Mouse (Mus musculus): ENCODE data around the gene Pbx1. TPM values are rescaled to one million over a fixed set of nuclear protein-coding genes. Genes with fewer than 3 reads are reported as not detected.

Gene Pbx1
- polyA plus RNA-seq, 1 experiment = 11.0 TPM

DNA sequence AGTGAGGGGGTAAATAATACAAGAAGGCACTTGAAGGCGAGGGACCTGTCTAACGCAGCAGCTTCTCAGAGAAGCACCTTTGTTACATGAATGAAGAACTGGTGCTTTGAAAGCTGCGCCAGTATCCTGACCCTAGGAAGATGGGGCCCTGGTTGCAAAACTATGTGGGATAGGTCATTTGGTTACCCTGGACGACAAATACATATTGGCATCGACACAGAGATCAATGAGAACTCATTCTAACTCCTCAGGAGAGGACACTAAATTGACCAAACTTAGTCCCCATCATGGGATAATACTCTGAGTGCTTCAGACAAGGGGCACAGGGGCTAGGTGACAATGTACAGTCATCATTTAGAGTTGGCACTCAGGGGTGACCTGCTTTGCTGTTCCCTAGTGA, 264.3 kb downstream of the Pbx1 start:
- Histone ChIP-seq H3K36me3 (ENCODE audit: control insufficient read depth, insufficient read depth, low read length) (no peaks in the 10 kb centered on the region), H3K27ac (ENCODE audit: insufficient read depth, low read depth, low read length) (no peak overlapping the region), H3K4me3 (ENCODE audit: low read depth, low read length) (no peak overlapping the region), H3K4me1 (ENCODE audit: control insufficient read depth, insufficient read depth, insufficient read length, low read length) (no peaks in the 10 kb centered on the region), H3K27me3 (ENCODE audit: control insufficient read depth, insufficient read depth, low read length) (no peaks in the 10 kb centered on the region)
- TF ChIP-seq POLR2A (IDR thresholded peaks at IDR 0.05; ENCODE audit: low read depth, low read length) = no peak
- 90% methylated on average over 5 of the region's 5 CpGs for WGBS

DNA sequence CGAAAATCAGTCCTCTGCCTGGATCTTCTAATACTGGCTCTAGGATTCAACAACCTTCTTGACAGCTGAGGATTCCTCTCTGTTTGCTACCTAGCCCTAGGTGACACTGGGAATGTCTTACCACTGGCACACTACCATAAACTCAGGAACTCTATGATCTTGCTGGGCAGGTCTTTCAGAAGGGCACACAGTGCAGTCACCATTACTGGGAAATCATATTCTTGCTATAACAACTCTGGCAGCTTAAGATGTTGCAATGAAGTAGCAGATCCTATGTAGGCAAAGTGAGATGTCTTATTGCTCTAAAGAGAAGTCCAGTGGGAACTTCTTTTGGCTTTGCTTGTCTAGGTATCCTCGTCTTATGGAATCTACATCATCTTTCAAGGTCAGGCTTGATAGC, 265.2 kb downstream of the Pbx1 start:
- Histone ChIP-seq H3K27me3 (ENCODE audit: control insufficient read depth, insufficient read depth, low read length) (no peaks in the 10 kb centered on the region), H3K27ac (ENCODE audit: insufficient read depth, low read depth, low read length) (no peak overlapping the region), H3K4me1 (ENCODE audit: control insufficient read depth, insufficient read depth, insufficient read length, low read length) (no peaks in the 10 kb centered on the region), H3K4me3 (ENCODE audit: low read depth, low read length) (no peak overlapping the region), H3K36me3 (ENCODE audit: control insufficient read depth, insufficient read depth, low read length) (no peaks in the 10 kb centered on the region)
- no peak for TF ChIP-seq POLR2A (IDR thresholded peaks at IDR 0.05; ENCODE audit: low read depth, low read length)
- no peak for TF ChIP-seq CTCF (IDR thresholded peaks at IDR 0.05; ENCODE audit: extremely low read depth, insufficient read length, insufficient replicate concordance, low read depth, low read length)
- WGBS = 92% methylated on average over 2 of the region's 2 CpGs

DNA sequence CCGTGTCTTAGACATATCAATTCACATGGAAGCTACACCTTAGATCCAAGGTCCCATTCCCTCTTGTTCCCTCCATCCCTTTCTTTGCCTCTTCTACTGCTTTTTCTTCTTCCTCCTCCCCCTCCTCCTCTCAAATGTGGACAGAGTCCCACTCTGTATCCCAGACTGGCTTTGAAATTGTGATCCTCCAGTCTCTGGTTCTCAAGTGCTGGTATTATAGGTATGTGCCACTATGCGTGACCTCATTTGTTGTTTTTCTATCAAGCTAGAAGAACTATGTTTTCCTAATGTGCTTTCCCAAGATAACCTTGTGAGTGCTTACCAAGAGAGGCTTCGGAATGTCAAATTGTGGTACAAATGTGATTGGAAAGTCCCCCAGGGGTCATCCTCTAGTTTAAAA, 267.1 kb downstream of the Pbx1 start:
- Histone ChIP-seq H3K27me3 (ENCODE audit: control insufficient read depth, insufficient read depth, low read length) (no peaks in the 10 kb centered on the region), H3K4me1 (ENCODE audit: control insufficient read depth, insufficient read depth, insufficient read length, low read length) (no peaks in the 10 kb centered on the region), H3K36me3 (ENCODE audit: control insufficient read depth, insufficient read depth, low read length) (no peaks in the 10 kb centered on the region), H3K4me3 (ENCODE audit: low read depth, low read length) (no peak overlapping the region), H3K27ac (ENCODE audit: insufficient read depth, low read depth, low read length) (no peak overlapping the region)
- WGBS = 80% methylated on average over 3 of the region's 3 CpGs
- TF ChIP-seq CTCF (IDR thresholded peaks at IDR 0.05; ENCODE audit: extremely low read depth, insufficient read length, insufficient replicate concordance, low read depth, low read length) = no peak
- no peak for TF ChIP-seq POLR2A (IDR thresholded peaks at IDR 0.05; ENCODE audit: low read depth, low read length)

DNA sequence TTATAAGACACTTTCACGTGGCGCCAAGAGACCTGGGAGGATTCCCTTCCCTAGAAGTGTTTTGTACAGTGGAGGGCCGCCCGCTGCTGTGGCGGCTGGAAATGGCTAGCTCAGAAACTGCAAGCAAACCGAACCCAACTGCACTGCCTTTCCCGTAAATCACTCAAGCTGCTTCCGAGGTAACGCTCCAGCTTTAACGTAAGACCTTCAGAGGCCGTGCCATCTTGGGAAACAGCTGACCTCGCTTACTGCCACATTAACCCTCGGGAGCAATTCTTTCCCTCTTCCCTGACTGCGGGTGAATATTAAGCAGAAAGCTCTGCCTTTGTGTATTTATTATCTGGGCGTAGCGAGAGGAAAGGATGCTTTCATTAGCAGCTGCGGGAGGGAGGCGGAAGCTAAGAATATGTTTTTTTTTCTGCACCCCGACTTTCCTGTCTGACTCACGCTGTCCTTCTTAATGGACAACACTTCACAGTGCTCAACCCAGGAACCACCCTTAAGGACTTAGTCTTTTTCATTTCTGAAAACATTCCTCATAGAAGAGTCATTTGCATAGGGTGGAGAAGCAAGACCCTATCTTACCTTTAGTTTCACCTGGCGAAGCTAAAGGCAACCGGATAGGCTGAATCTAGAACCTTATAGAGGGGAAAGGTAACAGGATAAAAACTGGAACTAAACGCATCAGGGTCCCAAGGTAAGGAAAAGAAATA, 268.4 kb downstream of the Pbx1 start:
- H3K27me3 ChIP-seq (ENCODE audit: control insufficient read depth, insufficient read depth, low read length) = no peaks in the 10 kb centered on the region
- no peak for TF ChIP-seq CTCF (IDR thresholded peaks at IDR 0.05; ENCODE audit: extremely low read depth, insufficient read length, insufficient replicate concordance, low read depth, low read length)
- TF ChIP-seq POLR2A (IDR thresholded peaks at IDR 0.05; ENCODE audit: low read depth, low read length) = no peak
- H3K4me1 ChIP-seq (ENCODE audit: control insufficient read depth, insufficient read depth, insufficient read length, low read length) = no peaks in the 10 kb centered on the region
- no peak overlapping the region for H3K27ac ChIP-seq (ENCODE audit: insufficient read depth, low read depth, low read length)
- H3K36me3 ChIP-seq (ENCODE audit: control insufficient read depth, insufficient read depth, low read length) = peaks cover 1% of the 10 kb centered on the region; the same call in 1 of the 2 replicates
- no peak overlapping the region for H3K4me3 ChIP-seq (ENCODE audit: low read depth, low read length)
- 75% methylated on average over 23 of the region's 23 CpGs for WGBS

DNA sequence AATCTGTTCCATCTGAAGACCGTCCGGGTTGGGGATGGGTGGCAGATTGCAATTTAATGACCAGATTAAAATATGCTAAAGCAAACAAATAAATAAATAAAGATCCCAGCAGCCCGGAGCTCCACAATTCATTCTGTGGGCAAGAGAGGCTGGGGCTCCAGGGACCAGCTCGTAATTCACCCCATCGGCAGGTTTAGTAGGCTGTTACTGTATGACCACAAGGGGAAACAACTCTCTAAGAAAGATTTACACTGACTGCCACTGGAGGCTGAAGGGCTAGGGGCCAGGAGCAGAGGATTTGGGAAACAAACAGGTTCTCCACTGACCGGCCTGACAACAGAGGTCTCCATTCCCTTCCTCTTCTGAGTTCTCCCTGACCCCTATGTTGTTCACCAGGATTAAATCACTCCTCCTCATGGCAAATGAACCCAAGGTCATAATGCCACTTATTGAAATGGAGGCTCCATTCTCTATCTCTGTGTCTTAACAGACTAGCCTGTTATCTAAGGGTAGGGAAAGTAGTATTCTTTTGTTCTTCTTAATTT, 292.9 kb downstream of the Pbx1 start:
- WGBS = 76% methylated on average over 6 of the region's 6 CpGs
- H3K27me3 ChIP-seq (ENCODE audit: control insufficient read depth, insufficient read depth, low read length) = no peaks in the 10 kb centered on the region

DNA sequence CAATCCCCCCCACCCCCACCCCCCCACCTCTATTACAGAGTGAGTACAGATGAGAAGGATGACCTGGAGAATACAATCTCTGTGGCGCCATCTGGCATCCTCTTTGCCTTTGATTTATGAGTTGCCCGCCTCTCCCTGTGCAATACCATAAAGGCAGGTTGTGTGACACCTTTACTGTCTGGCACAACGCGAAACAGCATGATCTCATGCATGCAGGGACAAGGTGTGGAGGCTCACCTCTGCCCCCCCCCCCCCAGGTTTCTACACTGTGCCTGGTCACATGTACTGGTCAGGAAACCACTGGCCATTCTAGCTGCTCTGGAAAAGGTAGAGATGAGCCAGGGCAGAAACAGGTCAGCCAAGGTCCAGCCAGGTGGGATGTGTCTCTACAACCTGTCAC, 293.4 kb downstream of the Pbx1 start:
- WGBS = 74% methylated on average over 4 of the region's 4 CpGs
- TF ChIP-seq CTCF (IDR thresholded peaks at IDR 0.05; ENCODE audit: extremely low read depth, insufficient read length, insufficient replicate concordance, low read depth, low read length) (no peak), POLR2A (IDR thresholded peaks at IDR 0.05; ENCODE audit: low read depth, low read length) (no peak)
- no peaks in the 10 kb centered on the region for H3K27me3 ChIP-seq (ENCODE audit: control insufficient read depth, insufficient read depth, low read length)
- H3K4me3 ChIP-seq (ENCODE audit: low read depth, low read length) = no peak overlapping the region
- H3K36me3 ChIP-seq (ENCODE audit: control insufficient read depth, insufficient read depth, low read length) = no peaks in the 10 kb centered on the region
- no peaks in the 10 kb centered on the region for H3K4me1 ChIP-seq (ENCODE audit: control insufficient read depth, insufficient read depth, insufficient read length, low read length)
- H3K27ac ChIP-seq (ENCODE audit: insufficient read depth, low read depth, low read length) = no peak overlapping the region

More for the DNA sequence above, 292.9 kb downstream of the Pbx1 start:
- Histone ChIP-seq H3K36me3 (ENCODE audit: control insufficient read depth, insufficient read depth, low read length) (no peaks in the 10 kb centered on the region), H3K4me1 (ENCODE audit: control insufficient read depth, insufficient read depth, insufficient read length, low read length) (no peaks in the 10 kb centered on the region), H3K27ac (ENCODE audit: insufficient read depth, low read depth, low read length) (no peak overlapping the region), H3K4me3 (ENCODE audit: low read depth, low read length) (no peak overlapping the region)
- TF ChIP-seq POLR2A (IDR thresholded peaks at IDR 0.05; ENCODE audit: low read depth, low read length) (no peak), CTCF (IDR thresholded peaks at IDR 0.05; ENCODE audit: extremely low read depth, insufficient read length, insufficient replicate concordance, low read depth, low read length) (no peak)

DNA sequence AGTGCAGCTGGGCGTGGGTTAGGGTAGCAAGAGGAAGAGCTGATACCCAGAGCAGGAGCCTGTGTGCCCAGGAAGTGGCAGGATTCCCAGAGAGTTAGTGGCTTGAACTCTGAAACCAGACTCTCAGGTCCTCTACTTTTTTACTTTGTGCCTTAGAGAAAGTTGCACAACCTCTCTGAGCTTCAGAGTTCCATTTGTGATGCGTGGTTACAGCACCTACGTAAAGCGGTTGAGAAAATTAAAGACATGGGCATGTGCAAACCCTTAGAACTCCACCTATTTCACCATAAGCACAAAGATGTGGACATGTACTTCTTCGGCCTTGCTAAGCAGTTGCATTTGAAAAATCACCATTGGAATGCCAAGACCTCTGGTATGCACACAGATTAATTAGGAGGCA, 294.2 kb downstream of the Pbx1 start:
- WGBS = 84% methylated on average over 5 of the region's 5 CpGs
- Histone ChIP-seq H3K4me3 (ENCODE audit: low read depth, low read length) (no peak overlapping the region), H3K27me3 (ENCODE audit: control insufficient read depth, insufficient read depth, low read length) (no peaks in the 10 kb centered on the region), H3K36me3 (ENCODE audit: control insufficient read depth, insufficient read depth, low read length) (no peaks in the 10 kb centered on the region), H3K4me1 (ENCODE audit: control insufficient read depth, insufficient read depth, insufficient read length, low read length) (no peaks in the 10 kb centered on the region), H3K27ac (ENCODE audit: insufficient read depth, low read depth, low read length) (no peak overlapping the region)
- TF ChIP-seq POLR2A (IDR thresholded peaks at IDR 0.05; ENCODE audit: low read depth, low read length) = no peak
- no peak for TF ChIP-seq CTCF (IDR thresholded peaks at IDR 0.05; ENCODE audit: extremely low read depth, insufficient read length, insufficient replicate concordance, low read depth, low read length)

Measured in small intestine, adult 2 months (tissue).